Mouse (Mus musculus) ovary, adult 18-20 months (tissue): ENCODE results near the gene Cyp2g1.
A peak's percentile ranks its signal among the peaks of the same experiment; 100 is the strongest.
"Not testable (repeated sequence)": the region's sequence is repeated elsewhere in the genome, so short reads cannot be mapped to it uniquely, and the experiment has no call there.

Source experiments
- DNase-seq: peaks from one replicate; pipeline ENCODE4 v3.0.0; 2022; ENCODE audit warnings: low spot score, mixed read lengths

Cyp2g1 gene

DNA sequence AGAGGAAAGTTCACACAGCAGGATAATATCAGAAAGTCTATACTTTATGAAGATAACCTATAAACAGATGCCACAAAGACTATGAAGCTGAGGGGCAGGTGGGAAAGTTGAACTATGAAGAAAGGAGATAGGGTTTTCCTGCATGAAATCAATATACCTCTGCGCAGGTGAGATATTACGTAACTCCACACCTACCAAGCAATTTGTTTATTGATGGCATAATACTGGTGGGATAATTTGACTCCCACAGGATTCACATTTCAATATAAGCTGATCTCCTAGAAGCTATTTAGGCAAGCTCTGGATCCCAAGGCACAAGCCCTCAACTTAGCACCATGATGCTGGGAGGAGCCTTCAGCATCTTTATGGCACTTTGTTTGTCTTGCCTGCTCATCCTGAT lies at the start of gene Cyp2g1:
Gene Cyp2g1 (plus strand): TSS at position 301 of the 400 bp plus-strand sequence.
- DNase-seq, result no peak

DNA sequence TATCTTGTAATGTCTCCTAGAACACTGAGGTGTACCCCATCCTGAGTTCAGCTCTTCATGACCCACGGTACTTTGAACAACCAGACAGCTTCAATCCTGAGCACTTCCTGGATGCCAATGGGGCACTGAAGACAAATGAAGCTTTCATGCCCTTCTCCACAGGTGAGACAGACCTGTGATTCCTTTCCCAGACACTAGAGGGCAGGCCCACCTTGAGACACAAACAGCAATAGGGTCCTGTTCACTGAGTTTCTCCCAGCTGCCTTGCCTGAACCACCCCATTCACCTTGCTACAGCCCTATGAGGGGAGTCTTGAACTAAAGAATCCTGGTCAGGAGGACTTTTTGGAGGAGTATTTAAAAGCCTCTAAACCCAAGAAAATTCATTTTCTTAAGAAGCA lies 41.6 kb upstream of the Cyp2g1 start:
- no peak for DNase-seq

GRCm38 (mm10) chr7:26769881-26770470 lies 38.7 kb upstream of the Cyp2g1 start:
- no peak for DNase-seq

DNA sequence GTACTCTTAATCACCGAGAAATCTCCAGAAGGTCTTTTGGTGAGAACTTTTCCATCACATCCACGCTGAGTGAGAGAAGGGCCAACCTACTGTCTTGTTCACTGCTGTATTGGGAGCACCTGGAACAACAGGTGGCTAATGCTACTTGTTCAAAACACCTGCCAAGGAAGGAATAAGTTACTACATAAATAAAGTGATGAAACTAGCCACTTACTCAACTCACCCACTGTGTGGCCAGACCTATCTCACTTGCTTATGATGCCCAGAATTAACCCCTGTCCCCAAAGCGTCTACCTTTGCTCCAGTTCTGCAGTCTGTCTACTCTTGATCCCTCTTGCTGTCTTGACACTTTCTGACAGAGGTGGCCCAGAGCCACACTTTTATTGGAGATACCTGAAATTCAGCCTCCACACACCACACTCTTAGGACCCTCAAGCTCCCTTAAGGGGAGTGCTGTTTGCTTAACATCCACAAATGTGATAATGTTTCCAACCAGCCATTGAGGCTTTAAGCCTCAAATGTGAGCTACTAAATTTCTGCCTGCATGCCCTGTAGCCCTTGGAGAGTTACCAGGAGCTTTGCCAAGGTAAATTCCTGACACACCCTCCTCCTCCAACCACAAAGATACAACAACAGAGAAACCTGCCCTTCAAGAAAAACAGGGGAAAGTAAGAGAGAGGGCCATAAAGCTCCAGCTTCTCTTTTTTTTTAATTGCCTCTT lies 35.7 kb upstream of the Cyp2g1 start:
- no peak for DNase-seq

DNA sequence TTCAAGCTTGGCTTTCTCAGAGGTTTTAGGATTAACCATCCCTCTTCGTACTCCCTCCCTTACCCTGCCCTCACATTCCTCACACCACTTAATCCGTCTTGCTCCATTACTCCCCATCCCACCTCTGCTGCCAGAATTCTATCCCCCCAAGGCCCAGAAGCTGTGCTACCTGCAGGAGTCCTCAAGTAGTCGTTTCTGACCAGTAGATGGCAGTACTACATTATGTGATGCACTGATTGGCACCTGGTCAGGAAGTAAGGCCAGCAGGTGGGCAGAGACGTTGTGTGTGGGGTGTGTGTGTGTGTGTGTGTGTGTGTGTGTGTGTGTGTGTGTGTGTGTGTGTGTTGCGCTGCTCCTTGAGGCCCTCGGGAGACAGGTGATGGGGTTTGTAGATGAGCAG lies 32.8 kb upstream of the Cyp2g1 start:
- no peak for DNase-seq

DNA sequence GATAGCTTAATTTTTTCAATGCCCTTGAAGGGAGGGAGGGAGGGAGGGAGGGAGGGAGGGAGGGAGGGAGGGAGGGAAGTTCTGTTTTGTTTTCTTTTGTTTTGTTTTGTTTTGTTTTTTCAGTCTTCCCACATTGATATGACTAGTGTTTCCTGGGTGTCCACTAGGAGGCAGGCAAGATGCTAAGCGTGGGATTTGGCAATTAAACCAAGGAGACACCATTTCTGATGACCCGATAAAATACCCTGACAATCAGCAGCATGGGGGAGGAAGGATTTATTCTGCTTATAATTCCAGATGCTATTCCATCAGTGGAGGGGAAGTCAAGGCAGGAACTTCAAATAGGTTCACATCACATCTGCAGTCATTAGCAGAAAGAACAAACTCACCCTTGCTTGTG lies 30.9 kb upstream of the Cyp2g1 start:
- no peak for DNase-seq

- no peak for DNase-seq
These were observed 30.2 kb upstream of the Cyp2g1 start for GRCm38 (mm10) chr7:26778474-26778873.

DNA sequence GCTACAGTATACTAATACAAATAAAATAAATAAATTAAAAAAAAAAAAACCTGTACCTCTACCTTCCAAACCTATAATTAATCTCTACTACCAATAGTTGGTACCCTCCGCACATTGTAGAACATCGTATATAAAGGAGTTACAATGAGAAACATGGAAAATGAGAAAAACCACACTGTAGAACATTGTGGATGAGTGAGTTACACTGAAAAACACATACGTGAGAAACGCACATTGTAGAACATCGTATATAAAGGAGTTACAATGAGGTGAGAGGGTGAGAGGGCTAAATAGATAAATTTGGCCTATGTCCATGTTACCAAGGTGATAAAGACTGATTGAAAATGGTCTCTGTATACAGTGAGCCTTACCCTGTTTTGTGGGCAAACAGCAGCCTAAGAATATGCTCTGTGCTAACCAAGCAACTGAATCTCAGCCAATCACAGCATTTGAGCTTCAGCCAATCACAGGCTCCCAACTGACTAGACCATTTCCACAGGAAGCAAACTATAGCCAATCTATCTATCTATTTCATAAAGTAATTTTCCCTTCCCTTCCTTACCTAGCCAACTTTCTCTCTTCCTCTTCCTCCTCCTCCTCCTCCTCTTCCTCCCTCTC lies 28.8 kb upstream of the Cyp2g1 start:
- no peak for DNase-seq

DNA sequence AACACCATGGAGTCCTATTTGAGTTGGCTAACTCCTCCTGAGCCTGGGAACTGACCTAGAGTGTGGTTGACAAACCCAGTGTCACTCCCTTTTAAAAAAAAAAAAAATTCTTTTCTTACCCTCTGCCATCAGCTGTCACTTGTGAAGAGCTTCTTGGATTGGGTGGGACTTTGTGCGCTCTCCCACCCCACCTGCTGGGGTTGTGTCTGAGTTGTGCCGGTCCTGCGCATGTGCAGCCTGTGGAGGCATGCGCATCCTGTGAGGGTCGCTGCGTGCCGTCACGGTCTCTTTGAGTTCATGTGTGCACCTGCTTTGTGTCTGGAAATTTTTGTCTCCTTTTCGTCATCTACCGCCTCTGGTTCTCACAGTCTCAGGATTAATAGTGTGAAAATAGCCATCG lies 28.2 kb upstream of the Cyp2g1 start:
- no peak for DNase-seq

GRCm38 (mm10) chr7:26780998-26781766 lies 27.5 kb upstream of the Cyp2g1 start:
- no peak for DNase-seq

GRCm38 (mm10) chr7:26781767-26782131 lies 26.9 kb upstream of the Cyp2g1 start:
- no peak for DNase-seq

DNA sequence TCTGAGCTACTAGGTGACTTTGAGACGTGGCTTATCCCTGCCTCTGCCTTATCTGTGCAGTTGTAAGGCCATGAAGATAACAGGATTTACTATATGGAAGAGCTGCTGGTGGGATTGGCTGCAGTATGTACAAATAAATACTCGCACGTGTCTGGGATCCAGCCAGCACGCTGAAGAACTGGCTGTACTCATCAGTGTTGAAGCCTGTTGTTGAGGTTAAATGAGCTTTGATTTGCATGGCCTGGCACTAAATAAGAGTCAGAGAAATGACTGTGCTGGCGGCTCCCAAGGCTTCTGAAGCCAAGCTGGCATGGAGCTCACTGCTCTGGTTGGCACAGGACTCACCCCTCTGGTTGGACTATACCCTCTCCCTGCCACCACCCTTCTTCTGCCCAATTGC lies 25.5 kb upstream of the Cyp2g1 start:
- DNase-seq, result peak; percentile 49

- not testable (repeated sequence) for DNase-seq
These were observed 22.7 kb upstream of the Cyp2g1 start for GRCm38 (mm10) chr7:26786013-26786412.

GRCm38 (mm10) chr7:26789984-26790383 lies 18.7 kb upstream of the Cyp2g1 start:
- DNase-seq, result no peak

DNA sequence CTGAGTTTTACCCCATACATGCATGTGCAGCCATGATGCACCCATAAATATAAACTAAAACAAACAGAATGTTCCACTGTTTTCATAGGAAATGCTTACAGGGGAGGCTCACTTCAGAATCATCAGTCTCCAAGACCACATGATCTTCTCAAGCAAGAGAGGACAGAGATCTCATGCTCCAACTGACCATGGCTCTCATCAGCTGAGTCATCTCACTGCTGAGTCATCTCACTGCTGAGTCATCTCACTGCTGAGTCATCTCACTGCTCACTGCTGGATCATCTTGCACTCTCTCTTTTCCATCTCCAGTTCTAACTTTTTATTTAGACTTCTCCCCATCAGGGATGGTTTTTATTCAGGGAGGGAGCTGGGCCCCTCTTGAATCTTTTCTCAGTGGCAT lies 8.6 kb upstream of the Cyp2g1 start:
- DNase-seq, result no peak

GRCm38 (mm10) chr7:26800996-26801395 lies 7.7 kb upstream of the Cyp2g1 start:
- no peak for DNase-seq

- not testable (repeated sequence) for DNase-seq
These were observed 23.0 kb downstream of the Cyp2g1 start for GRCm38 (mm10) chr7:26831556-26832292.

GRCm38 (mm10) chr7:26832668-26833067 lies 24.0 kb downstream of the Cyp2g1 start:
- DNase-seq, result not testable (repeated sequence)

DNA sequence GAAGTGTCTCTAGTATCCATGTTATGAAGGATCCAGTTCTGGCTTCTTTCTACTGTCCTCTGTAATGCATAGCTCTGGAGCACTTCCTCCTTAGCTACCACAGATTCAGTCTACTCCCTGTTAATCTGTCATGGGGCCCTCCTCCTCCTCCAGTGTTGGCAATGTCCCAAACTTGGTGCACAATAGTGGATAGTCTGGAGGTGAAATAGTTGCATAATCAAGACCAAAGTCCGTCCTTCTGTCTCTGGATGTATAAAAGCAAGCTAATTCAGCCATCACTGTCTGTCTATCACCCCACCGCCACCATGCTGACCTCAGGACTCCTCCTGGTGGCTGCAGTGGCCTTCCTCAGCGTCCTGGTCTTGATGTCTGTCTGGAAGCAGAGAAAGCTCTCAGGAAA lies 26.4 kb downstream of the Cyp2g1 start, which contains the start of gene Cyp2a5:
Gene Cyp2a5 (plus strand): TSS at position 247 of the 400 bp plus-strand sequence.
- DNase-seq, result not testable (repeated sequence)

DNA sequence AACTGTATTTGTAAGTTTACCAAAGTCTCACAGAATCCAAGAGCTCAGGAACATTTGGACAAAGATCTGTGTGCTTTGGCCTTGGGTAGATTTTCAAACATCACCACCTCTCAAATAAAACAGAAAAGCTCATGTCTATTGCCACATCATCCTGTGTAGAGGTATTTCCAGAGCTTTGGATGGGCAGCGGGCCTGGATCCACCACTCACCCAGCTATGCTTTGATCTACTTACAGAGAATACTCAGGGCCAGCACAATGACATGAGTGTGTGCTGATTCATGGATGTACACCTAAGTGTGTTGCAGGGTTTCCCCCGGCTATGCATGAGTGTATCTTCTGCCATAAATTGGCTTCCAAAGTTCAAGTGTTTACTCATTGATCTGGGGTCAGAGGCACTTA lies 34.7 kb downstream of the Cyp2g1 start:
- not testable (repeated sequence) for DNase-seq

- not testable (repeated sequence) for DNase-seq
These were observed 41.4 kb downstream of the Cyp2g1 start for GRCm38 (mm10) chr7:26850063-26850462.
